Mouse (Mus musculus) heart, adult 2 months (tissue): Measurements from ENCODE around the gene Apol7b.
"Not testable (repeated sequence)": the region's sequence is repeated elsewhere in the genome, so short reads cannot be mapped to it uniquely, and the experiment has no call there.

Source experiments
- CTCF ChIP-seq: fragments of 200-600 bp; IDR thresholded peaks from 2 replicates; pipeline ENCODE4 v1.8.1; 2022; ENCODE audit warnings: antibody characterized with exemption, mild to moderate bottlenecking, moderate library complexity
- EP300 ChIP-seq: fragments of 200-500 bp; IDR thresholded peaks from 2 replicates; pipeline ENCODE4 v1.6.1; 2011; ENCODE audit warnings: low read depth, low read length, control low read depth; ENCODE audit not compliant: insufficient read depth
- POLR2A ChIP-seq: fragments of 200-500 bp; IDR thresholded peaks from 2 replicates; pipeline ENCODE4 v1.6.1; 2011; ENCODE audit warnings: mild to moderate bottlenecking, low read depth, low read length, control low read depth; ENCODE audit not compliant: insufficient read depth

GRCm38 (mm10) chr15:77494694-77495093 lies 47.4 kb upstream of the Apol7b start:
- not testable (repeated sequence) for TF ChIP-seq POLR2A, CTCF, EP300
